Mouse (Mus musculus): ENCODE measurements at regions not wholly inside any gene's neighbourhood (a gene's known extent, or its start where the extent isn't known, plus 50 kb on each side); places are given as distances from the start of the nearest gene placed in this dataset.

DNA sequence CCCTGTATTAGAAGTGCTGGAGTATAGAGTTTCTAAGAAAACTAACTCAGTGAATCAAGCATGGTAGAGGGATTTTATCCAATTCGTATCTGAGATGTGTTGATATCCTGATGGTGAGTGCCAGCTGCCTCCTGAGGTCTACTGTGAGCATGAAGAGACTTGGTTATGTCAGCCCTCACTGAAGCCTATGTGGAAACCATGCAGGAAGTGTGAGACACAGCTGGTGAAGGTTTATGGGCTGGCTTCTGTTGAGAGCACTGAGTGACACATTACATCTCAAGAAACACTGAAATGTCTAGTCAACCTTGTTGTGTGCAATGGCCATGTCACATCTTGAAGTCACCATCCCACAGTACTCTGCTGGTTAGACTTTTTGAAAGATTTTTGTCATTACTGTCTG lies 104.6 kb downstream of the Psmg1 start:
- no peak for DNase-seq

DNA sequence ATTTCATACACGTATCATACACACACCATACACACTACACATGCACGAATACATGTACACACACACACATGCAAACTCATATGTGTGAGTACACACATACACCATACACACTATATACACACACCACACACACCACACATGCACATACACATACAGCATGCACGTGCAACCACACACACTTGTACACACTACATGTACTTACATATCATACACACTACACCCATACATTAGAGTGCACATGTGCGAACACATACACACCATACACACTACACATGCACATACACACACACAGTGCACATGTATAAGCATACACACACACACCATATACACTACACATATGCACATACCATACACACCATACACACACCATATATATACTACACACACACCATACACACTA lies 117.5 kb downstream of the Psmg1 start:
- DNase-seq: no peak

DNA sequence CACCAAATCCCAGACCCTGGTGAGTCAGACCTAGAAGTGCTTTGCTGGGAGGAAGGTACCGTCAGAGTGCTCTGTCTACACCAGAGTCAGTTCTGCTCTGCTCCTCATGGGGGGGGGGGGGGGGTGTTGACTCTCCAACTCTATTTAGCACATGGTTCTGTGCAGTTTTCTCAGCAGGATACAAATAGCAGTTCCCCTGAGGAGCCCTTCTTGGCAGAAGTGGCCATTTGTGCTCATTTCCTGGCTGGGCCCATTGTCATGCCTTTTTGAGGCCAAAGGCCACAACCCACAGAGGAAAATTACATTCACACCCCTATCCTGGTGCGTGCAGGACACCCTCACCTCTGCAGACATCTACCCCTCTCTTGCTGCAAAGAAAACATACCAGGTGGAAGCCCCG lies 118.3 kb downstream of the Psmg1 start:
- no peak for DNase-seq

DNA sequence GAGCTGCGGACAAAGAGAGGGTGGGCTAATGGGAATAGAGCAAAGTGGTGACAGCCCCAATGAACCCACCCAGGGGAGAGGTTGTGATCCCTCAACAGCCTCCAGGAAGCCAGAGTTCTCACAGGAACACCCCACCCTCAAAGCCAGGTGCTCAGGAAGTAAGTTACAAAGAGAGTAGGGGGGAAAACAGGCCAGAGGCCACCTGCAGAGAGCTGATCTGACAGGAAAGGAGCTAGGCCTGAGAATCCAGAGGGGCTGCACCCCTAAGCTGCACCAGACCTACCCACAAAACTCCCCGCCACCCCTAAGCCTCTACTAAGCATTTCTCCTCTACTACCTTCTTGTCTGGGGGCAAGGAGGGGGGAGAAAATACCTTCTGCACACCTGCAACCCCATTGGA lies 120.5 kb downstream of the Psmg1 start:
- DNase-seq: no peak

DNA sequence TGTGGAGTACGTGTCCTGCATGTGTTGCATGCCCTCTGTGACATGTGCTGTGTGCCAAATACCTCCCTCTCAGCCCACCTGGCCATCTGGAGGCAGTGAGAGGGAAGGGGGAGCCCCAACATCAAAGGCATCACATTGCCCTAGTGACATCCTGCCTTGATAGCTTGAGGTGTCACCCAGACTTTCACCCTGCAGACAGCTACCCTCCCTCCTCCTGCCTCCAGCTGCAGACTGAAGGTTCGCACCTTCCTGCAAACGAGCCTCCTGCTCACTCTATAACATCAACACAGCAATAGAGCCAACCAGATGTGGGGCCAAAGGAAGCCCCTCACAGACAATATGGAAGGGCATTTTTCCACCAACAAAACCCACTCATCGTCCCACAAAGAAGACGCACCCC lies 121.3 kb downstream of the Psmg1 start:
- no peak for DNase-seq

DNA sequence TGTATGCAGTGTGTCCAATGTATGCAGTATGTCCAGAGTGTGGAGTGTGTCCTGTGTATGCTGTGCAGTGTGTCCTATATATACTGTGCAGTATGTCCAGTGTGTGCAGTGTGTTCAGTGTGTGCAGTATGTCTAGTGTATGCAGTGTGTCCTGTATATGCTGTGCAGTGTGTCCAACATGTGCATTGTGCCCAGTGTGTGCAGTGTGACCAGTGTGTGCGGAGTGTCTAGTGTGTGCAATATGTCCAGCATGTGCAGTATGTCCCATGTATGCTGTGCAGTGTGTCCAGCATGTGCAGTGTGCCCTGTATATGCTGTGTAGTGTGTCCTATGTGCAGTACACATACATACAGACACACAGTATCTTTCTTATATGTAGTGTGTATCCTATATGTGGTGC lies 121.9 kb downstream of the Psmg1 start:
- DNase-seq: no peak

DNA sequence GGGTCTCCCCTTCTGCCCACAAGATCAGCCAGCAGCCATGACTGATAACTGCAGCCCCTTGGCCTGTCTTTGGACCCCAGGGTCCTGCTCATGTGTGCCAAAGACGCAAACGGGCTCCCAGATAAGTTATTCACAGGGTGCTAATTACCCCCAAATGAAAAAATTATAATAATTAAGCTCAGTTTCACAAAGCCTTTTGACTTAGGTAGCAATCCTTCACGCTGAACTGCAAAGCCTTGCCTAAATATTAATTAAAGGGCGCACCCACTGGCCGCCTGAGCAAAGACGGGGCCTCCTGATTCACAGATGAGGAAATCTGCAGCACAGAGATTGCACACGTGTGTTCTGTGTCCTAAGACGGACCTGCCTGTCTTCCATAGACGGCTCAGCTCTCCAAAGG lies 123.2 kb downstream of the Psmg1 start:
- DNase-seq: no peak

DNA sequence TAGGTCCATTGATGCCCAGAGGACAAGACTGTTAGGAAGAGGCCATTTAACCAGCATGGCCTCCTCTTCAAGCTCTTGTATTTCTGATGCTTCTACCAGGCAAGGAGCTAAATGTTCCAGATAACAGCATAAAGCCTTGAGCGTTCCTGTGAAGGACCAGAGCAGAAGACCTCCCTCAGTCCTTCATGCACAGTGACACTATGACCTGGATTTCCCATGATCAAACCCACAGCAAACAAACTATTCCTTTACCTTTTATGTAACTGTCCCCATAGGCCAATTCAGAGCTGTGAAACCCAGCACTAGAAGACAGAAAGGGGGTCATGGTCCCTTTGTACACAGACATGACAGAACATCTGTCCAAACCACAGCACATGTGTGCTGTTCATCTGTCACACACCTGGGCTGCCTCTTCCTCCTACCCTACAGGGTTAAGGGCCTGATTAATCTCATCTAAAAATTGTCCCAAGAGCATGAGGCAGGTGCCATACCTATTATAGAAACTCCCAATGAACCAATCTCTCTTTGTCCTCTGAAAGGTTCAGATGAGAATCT lies 123.8 kb downstream of the Psmg1 start:
- DNase-seq: no peak

DNA sequence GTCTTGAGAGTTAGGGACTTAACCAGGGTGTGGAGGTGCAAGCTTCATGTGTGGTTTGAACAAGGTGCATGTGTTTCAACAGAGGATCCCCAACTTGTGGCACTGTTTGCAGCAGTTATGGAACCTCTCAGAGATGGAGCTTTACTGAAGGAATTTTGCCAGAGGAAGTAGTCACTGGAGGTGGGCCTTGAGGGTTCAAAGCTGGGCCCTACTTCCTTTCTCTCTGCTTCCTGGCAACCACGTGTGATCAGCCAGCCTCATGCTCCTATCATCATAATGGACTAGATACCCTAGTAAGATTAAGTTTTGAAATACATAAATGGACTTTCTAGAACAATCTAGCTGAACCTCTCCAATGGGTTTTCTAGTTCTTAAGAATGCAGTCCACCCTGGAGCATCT lies 125.2 kb downstream of the Psmg1 start:
- DNase-seq: no peak

DNA sequence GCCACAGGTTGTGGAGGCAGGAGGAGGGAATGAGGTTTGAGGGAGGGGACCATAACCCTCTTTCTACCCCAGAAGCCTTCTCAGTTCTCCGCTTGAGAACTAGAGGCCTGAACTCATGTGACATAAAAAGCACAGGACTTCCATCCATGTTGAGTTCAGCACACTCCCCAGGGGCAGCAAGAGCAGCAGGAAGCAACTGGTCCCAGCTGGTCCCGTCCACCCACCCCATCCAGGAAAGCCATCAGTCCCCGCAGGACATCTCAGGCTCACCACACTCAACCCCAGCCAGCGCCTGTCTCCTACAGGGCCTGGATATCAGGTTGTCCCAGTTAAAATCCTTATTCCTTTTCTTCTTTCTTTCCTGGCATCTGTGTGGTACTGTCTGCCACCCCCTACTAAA lies 126.1 kb downstream of the Psmg1 start:
- no peak for DNase-seq

DNA sequence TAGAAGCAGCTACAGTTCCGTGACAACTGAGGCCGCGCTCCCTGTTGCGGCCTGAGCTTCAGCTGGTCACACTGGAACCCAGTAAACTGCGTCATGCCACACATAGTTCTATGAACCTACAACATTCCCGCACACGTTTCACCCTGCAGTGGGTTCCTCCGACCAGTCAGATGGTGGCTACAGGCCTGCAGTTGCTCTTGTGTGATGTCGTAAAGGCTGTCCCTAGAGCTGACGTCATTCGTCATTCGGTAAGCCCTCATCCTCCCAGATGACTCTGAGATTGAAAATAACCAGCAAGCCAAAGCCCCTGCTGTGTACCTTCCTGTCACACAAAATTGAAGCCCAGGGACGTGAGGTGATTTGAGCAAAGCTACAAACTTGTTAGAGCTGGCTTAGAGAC lies 126.7 kb downstream of the Psmg1 start:
- no peak for DNase-seq

DNA sequence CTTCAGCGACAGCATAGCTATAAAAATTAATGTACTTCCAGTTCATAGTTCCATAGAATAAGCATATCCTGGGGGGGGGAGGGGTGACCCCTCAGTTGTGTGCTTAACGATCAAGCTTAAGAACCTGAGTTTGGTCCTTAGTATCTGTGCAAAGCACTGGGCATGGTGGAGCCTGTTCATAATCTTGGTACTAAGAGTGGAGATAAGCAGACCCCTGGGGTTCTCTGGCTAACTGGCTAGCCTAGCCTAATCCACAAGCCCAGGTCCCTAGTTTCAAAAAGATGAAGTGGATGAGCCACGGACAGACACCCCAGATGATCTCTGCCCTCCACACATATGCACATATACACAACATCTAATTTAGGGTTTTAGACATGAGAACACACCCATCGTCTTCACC lies 127.2 kb downstream of the Psmg1 start:
- DNase-seq: no peak

DNA sequence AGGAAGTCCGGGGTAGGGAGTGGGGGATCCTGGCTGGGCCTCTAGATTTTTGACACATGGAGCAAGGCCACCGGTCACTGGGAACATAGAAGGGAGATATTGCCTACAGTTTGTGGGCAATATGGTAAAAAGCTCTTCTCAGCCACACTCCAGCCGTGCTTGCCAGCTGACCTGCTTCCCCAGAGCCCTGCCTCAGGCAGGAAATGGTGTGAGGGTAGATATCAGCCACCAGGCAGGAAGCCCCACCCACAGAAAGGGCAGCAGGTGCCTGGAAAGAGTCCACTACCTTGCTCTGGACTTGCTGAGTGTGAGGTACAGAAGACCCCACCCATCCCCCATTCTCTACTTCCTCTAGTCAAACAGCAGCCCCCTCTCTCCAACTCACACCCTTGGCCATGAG lies 128.1 kb downstream of the Psmg1 start:
- no peak for DNase-seq

DNA sequence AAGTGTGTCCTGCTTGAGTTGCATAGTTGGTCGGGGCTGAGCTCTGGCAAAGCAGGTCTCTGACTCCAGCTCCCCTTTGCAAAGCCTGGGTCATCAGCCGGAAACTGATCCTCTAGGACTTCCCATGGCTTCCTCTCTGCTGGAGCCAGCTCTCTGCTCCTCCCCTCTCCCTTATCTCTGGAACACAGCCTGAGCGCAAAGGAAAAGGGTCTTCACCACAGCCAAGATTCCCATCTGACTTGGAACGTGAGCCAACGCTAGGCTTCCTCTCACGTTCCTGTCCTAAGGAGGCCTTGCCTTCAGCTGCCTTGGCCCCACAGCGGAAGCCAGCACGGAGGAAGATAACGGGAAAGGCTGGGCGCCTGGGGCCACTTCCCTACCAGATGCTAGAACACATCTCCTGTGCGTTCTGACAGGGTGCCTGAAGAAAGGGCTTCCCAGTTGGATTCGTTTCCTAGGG lies 129.5 kb downstream of the Psmg1 start:
- no peak for DNase-seq

DNA sequence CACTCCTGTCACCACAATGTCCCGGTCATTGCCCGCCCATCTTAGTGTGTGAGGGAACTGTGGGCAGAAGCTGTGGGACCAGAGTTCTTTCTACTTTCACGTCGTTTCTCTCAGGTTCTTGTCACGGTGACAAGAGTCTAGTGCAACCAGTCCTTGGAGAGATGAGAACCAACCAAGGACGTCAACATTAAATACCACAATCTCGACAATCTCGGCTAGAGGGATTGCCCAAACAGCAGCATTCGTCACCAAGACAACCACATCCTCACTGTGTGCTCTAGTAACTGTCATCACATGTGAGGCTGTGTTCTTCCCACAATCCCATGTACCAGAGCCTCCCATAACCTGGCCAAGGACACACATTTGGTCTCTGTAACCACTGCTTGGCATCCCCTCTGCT lies 129.9 kb downstream of the Psmg1 start:
- DNase-seq: no peak

DNA sequence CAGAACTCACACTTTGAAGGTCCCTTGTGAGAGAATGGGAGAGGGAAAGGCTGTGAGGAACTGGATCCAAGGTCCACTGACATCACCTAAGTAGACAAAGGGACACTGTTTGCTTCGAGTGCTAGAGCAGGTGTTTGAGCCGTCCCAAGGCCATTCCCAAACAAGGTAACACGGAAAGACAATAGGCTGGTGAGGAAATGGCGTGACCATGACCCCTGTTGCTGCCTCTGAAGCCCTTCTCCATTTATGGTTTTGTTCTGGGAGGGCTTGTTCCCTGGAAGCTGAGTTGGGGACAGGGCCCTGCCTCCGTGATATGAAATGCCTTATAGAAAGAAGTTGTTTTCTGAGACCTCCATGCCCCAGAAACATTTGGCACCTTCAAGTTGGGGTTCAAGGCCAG lies 130.6 kb downstream of the Psmg1 start:
- DNase-seq: no peak

DNA sequence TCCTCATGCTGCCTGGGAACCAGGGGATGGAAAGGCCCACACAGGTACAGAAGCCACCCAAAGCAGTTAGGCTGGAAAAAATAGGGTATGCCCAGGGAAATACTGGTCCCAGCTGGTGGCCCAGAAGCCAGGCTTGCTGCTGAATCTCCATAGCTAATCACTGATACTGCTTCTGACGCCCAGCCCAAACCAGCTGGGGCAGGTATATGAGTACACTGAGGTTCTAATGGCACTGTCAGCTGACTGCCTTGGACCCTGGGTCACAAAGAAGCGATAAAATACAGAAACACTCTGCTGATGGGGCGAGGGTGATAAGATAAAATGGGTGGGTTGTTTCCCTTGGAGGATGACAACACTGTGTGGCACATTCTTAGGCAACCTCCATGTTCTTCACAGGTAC lies 133.4 kb downstream of the Psmg1 start:
- no peak for DNase-seq

DNA sequence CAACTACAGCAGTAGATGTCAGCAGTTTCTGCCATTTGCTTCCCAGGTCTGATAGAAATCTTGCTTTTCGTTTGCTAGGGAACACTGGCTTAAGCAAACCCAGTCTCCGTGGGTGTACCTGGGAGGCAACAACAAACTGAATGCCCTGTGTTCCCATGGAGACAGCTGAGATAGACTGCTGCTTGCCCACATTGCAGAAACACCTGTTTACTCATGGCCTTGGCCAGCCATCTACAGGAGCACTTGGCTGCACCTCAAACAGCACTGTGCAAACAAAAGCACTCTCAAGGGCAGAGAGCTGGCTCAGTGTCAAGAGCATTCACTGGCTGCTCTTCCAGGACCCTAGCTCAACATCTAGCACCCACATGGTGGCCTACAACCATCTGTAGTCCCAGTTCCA lies 135.5 kb downstream of the Psmg1 start:
- no peak for DNase-seq

DNA sequence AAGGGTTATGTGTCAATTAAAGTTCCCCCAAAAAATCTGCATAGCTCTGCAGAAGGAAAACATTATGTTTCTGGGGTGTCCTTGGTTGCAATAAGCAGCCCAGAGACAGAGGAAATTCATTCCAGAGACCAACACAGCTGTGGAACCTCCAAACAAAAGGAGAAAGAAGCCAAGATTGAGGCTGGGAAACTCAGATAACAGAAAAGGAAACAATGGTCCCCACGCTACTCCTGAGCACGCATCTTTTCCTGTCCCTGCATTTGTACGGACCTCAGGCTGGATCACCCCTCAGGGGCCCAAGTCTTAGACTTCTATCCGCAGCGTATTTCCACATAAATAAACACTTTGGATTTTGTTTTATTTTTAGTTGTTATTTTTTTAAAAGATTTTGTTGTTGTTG lies 138.9 kb downstream of the Psmg1 start:
- no peak for DNase-seq

DNA sequence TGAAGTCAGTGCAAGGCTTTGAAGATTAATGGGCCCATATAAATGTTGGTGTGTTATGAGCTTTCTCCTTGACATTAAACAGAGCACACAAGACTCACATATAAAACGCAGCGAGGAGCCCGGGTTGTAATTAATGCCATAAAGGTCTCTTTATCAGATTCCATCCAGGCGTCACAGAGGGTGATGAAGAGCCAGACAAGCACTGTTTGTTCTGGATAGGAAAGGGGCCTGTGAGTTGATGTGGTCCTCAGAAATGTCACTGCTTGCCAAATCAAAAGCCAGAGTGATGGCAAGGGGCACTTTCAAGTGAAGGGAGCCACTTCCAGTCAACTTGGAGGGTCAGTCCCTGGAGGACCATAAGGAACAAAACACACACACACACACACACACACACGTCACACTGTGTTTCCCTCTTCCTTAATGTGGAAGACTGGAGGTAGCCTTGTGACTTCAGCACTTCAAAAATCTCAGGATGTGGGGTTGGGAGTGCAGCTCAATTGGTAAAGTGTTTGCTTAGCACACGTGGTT lies 142.1 kb downstream of the Psmg1 start:
- no peak for DNase-seq

DNA sequence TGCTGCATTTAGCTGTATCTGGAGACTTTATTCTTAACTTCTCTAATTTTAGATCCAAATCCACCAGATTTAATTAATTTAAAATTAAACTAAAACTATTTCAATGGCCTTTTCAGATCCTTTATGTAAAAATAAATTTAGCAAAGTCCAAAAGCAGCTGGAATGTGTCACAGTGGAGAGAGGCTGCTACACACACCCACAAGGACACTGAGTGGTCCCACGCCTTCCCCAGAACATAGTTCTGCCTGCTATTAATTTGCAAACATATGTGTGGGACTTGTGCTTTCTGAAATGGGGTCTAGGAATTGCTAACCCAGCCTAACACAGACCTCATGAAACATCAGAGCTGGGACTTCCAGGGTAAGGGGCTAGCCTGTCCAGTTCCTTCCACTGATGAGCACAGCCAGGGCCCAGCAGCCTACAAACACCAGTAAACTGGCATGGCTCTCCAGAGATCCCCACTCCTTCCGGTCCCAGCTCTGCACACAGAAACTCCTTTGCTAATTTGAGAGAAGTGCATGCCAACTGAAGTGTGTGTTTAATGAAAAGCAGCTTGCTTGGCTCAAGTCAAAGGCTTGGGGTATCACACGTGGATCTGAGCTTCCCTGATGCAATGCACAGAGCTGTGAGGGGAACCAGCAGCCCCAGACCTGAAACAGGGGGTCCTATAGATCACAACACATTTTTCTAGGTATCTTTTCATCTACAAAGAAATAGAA lies 142.8 kb downstream of the Psmg1 start:
- no peak for DNase-seq

DNA sequence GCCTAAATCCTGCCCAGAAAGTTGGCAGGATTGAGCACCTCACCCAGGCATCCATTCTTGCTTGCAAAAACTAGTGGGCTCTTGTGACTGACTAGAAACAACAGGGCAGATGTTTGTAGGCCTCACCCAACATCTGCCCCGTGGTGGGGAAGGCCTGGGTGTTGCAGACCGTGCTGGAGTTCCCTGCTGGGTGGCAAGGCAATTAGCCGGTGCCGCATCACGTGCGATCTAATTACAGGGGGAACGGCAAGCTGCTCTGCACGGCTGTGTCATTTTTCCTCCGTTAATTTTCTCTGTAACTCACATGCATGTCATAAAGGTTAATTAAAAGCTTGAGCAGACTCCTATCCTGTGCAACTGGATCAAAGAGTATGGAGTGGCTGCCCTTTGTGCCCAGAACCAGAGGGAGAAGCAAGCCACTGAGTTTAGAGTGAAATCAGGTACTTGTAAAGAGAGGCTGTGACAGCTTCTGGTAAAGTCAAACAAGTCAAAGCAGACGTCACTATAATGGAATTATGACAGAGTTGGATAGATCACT lies 143.5 kb downstream of the Ets2 start:
- DNase-seq: peak; percentile 18 to 19

DNA sequence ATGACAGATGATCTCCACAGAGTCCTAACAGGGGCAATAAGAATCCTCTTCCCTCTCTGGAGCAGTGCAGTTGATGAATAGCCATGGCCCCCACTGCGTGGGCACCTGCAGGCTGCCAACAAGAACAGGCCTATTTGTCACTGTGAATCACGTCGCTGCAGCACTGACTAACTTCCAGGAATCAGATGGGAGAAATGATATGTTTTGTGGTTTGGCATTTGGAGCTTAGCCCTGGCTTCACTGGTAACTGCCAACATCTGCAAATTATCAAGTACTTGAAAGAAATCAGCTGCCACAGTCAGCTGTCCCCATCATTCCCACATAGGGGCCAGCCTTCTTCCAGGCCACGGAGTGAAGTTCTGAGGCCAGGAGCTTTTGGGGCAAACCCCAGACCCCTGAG lies 142.8 kb downstream of the Ets2 start:
- DNase-seq: peak; percentile 20 to 44

DNA sequence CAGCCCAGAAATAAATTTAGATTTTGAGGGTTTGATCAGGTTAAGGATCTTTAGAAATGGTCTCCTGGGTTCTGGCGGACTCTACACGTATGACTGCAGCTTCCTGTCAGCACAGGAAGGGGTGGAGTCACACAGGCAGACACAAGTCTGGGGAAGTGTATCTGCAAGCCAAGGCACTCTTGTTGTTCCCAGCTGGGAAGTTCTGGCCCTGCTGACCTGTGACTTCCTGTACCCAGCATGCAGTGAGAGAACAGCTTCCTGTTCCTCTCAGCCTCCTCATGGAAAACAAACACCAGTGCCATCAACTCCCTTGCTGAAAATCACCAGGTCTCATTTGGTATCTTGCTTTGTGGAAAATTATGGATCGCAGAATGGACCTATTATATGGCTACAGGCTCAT lies 140.9 kb downstream of the Ets2 start:
- DNase-seq: no peak

Measured in layer of hippocampus, postnatal 36 days (tissue).